Mouse (Mus musculus) olfactory bulb, adult 2 months (tissue): ENCODE data around the gene Mettl2.

Experiments used
- CTCF ChIP-seq: fragments of 200-500 bp; IDR thresholded peaks from 2 replicates; pipeline ENCODE4 v1.5.1; 2012; ENCODE audit warnings: low read depth, mild to moderate bottlenecking, low read length, moderate library complexity; ENCODE audit not compliant: insufficient read depth
- POLR2A ChIP-seq: fragments of 200-500 bp; IDR thresholded peaks from 2 replicates; pipeline ENCODE4 v1.6.1; 2012; ENCODE audit warnings: mild to moderate bottlenecking, low read depth, low read length, moderate library complexity; ENCODE audit not compliant: insufficient read depth

GRCm38 (mm10) chr11:105152357-105152899 is 26.2 kb downstream of the Mettl2 start:
- TF ChIP-seq POLR2A (no peak), CTCF (no peak)
